Mouse (Mus musculus) ovary, postnatal 36 days (tissue): ENCODE data around the gene Adprh.
"Not testable (repeated sequence)": the region's sequence is repeated elsewhere in the genome, so short reads cannot be mapped to it uniquely, and the experiment has no call there.

Source experiments
- DNase-seq: peaks from one replicate; pipeline ENCODE4 v3.0.0; 2022; ENCODE audit warnings: low spot score, mixed read lengths

Gene Adprh

GRCm38 (mm10) chr16:38467091-38467916 lies 14.8 kb upstream of the Adprh start:
- no peak for DNase-seq

GRCm38 (mm10) chr16:38466089-38466488 lies 13.6 kb upstream of the Adprh start:
- DNase-seq, result no peak

GRCm38 (mm10) chr16:38463305-38463704 lies 10.8 kb upstream of the Adprh start:
- DNase-seq, result no peak

GRCm38 (mm10) chr16:38462161-38462560 lies 9.7 kb upstream of the Adprh start:
- no peak for DNase-seq

GRCm38 (mm10) chr16:38461749-38462148 lies 9.2 kb upstream of the Adprh start:
- DNase-seq, result no peak

GRCm38 (mm10) chr16:38459990-38460389 lies 7.5 kb upstream of the Adprh start:
- DNase-seq, result no peak

GRCm38 (mm10) chr16:38458600-38459280 lies 6.2 kb upstream of the Adprh start:
- DNase-seq, result no peak

- no peak for DNase-seq
Observed at GRCm38 (mm10) chr16:38456812-38457567, 4.5 kb upstream of the Adprh start.

- no peak for DNase-seq
Observed at GRCm38 (mm10) chr16:38455511-38456418, 3.3 kb upstream of the Adprh start, which contains the start of gene Cd80. TSS of gene Cd80 (plus strand) at chr16:38455561.

GRCm38 (mm10) chr16:38454533-38455254 lies 2.2 kb upstream of the Adprh start:
- no peak for DNase-seq

GRCm38 (mm10) chr16:38453952-38454351 lies 1.4 kb upstream of the Adprh start:
- DNase-seq, result no peak

GRCm38 (mm10) chr16:38453203-38453553 lies 675 bp upstream of the Adprh start:
- DNase-seq, result no peak

GRCm38 (mm10) chr16:38451421-38452205 lies 890 bp downstream of the Adprh start:
- DNase-seq, result no peak

GRCm38 (mm10) chr16:38450707-38451106 lies 1.8 kb downstream of the Adprh start:
- DNase-seq, result no peak

- DNase-seq, result no peak
Observed at GRCm38 (mm10) chr16:38448458-38448857, 4.0 kb downstream of the Adprh start.

GRCm38 (mm10) chr16:38447366-38447765 lies 5.1 kb downstream of the Adprh start:
- DNase-seq, result no peak

- not testable (repeated sequence) for DNase-seq
Observed at GRCm38 (mm10) chr16:38446141-38446540, 6.4 kb downstream of the Adprh start.

GRCm38 (mm10) chr16:38445576-38445975 lies 6.9 kb downstream of the Adprh start:
- DNase-seq, result no peak

GRCm38 (mm10) chr16:38445046-38445445 lies 7.5 kb downstream of the Adprh start:
- DNase-seq, result no peak
